Mouse (Mus musculus) cortical plate, adult 2 months (tissue): Measurements from ENCODE around the gene Sh3d19. TPM values are rescaled to one million over a fixed set of nuclear protein-coding genes. Genes with fewer than 3 reads are reported as not detected.

ENCODE experiments used
- H3K27ac ChIP-seq: fragments of 200-500 bp; 2 replicates; pipeline ENCODE4 v1.5.1; 2012; ENCODE audit warnings: low read length, control low read depth, inconsistent platforms; ENCODE audit not compliant: insufficient read depth
- H3K4me1 ChIP-seq: fragments of 200-500 bp; 2 replicates; pipeline ENCODE4 v1.6.1; 2011; ENCODE audit warnings: low read length; ENCODE audit not compliant: control insufficient read depth, insufficient read depth
- H3K4me3 ChIP-seq: fragments of 200-500 bp; 2 replicates; pipeline ENCODE4 v1.5.1; 2011; ENCODE audit warnings: mild to moderate bottlenecking, low read length, control low read depth; ENCODE audit not compliant: insufficient read depth
- CTCF ChIP-seq: fragments of 200-500 bp; IDR thresholded peaks from 2 replicates; pipeline ENCODE4 v1.5.1; 2011; ENCODE audit warnings: mild to moderate bottlenecking, control low read depth, low read length; ENCODE audit not compliant: insufficient read depth; ENCODE audit errors: extremely low read depth
- POLR2A ChIP-seq: fragments of 200-500 bp; IDR thresholded peaks from 2 replicates; pipeline ENCODE4 v1.6.1; 2011; ENCODE audit warnings: mild to moderate bottlenecking, low read length, control low read depth; ENCODE audit not compliant: insufficient read depth; ENCODE audit errors: extremely low read depth
- polyA plus RNA-seq: library from polyadenylated mRNA; depleted of rRNA; stranded (reverse); fragments of >200 nt; gene quantifications from 2 replicates; pipeline ENCODE4 v1.2.3, GENCODE M21; 2012

Gene Sh3d19
- polyA plus RNA-seq, 1 experiment: 14.7 TPM

- TF ChIP-seq POLR2A (no peak), CTCF (no peak)
- H3K4me1 ChIP-seq: peaks cover 4% of the 10 kb centered on the region
- H3K4me3 ChIP-seq: no peak overlapping the region
- no peak overlapping the region for H3K27ac ChIP-seq
Observed at GRCm38 (mm10) chr3:86040286-86041201, 69.6 kb downstream of the Sh3d19 start.

GRCm38 (mm10) chr3:86047686-86048408, 76.9 kb downstream of the Sh3d19 start:
- Histone ChIP-seq H3K4me3 (no peak overlapping the region), H3K27ac (no peak overlapping the region), H3K4me1 (no peaks in the 10 kb centered on the region)
- TF ChIP-seq POLR2A (no peak), CTCF (no peak)

DNA sequence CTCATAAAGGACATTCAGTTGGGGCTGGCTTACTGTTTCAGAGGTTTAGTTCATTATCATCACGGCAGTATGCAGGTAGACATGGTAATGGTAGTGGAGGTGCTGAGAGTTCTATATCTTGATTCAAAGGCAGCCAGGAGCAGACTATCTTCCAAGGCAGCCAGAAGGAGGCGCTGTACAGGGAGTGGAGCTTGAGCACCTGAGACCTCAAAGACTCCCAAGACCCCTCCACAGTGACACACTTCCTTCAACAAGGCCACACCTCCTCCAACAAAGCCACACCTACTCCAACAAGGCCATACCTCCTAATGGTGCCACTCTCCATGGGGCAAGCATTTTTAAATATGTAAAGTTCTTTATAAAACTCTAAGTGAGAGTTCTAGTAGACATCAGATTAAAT, 78.1 kb downstream of the Sh3d19 start:
- Histone ChIP-seq H3K27ac (no peak overlapping the region), H3K4me3 (no peak overlapping the region), H3K4me1 (no peaks in the 10 kb centered on the region)
- TF ChIP-seq CTCF (no peak), POLR2A (no peak)

- Histone ChIP-seq H3K4me3 (no peak overlapping the region), H3K27ac (no peak overlapping the region), H3K4me1 (no peaks in the 10 kb centered on the region)
- TF ChIP-seq CTCF (no peak), POLR2A (no peak)
Observed at GRCm38 (mm10) chr3:86056678-86057077, 85.8 kb downstream of the Sh3d19 start.

GRCm38 (mm10) chr3:86057436-86058095, 86.7 kb downstream of the Sh3d19 start:
- Histone ChIP-seq H3K4me1 (no peaks in the 10 kb centered on the region), H3K4me3 (no peak overlapping the region), H3K27ac (no peak overlapping the region)
- TF ChIP-seq POLR2A (no peak), CTCF (no peak)

- Histone ChIP-seq H3K4me3 (no peak overlapping the region), H3K4me1 (no peaks in the 10 kb centered on the region), H3K27ac (no peak overlapping the region)
- TF ChIP-seq CTCF: peak; percentile 36
- TF ChIP-seq POLR2A: no peak
Observed at GRCm38 (mm10) chr3:86069646-86070250, 98.8 kb downstream of the Sh3d19 start.

GRCm38 (mm10) chr3:86070799-86071198, 99.9 kb downstream of the Sh3d19 start:
- TF ChIP-seq POLR2A (no peak), CTCF (no peak)
- no peaks in the 10 kb centered on the region for H3K4me1 ChIP-seq
- no peak overlapping the region for H3K4me3 ChIP-seq
- no peak overlapping the region for H3K27ac ChIP-seq

DNA sequence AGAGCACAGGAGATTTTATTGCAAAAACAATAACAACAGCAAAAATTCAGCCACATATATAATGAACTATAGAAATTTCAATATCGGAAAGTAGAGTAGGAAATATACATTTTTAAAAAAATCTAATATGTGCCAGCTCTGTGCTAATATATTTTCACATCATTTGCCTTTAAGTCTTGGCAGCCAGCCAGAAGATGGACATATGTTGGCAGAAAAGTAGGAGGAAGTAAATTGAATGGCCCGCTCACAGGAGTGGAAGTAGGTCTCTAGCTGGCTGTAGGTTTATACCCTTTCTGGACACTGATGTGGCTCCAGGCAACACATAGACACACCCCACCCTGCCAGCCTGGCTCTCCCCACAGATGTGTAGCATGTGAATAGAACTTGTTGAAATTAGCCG, 101.2 kb downstream of the Sh3d19 start:
- no peak for TF ChIP-seq POLR2A
- no peak for TF ChIP-seq CTCF
- H3K4me3 ChIP-seq: no peak overlapping the region
- no peaks in the 10 kb centered on the region for H3K4me1 ChIP-seq

DNA sequence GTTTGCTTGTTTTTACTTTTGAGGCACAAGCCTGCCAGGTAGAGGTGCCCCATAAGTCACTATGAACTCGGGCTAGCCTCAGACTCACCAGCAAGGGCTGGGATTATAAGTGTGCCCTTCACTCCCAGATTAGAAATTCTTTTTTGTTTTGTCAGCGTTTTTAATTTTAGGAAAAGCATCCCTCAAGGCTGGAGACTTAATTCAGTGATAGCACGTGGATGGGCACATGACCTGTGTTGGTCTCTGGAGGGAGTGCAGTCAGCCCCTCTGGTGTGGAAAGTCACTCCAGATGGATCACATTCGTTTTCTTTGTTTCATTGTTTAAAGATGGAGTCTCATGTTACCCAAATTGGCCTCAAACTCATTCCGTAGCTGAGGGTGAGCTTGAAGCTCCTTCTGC, 102.0 kb downstream of the Sh3d19 start:
- Histone ChIP-seq H3K4me3 (no peak overlapping the region), H3K27ac (no peak overlapping the region), H3K4me1 (no peaks in the 10 kb centered on the region)
- TF ChIP-seq POLR2A (no peak), CTCF (no peak)

More for the DNA sequence above, 101.2 kb downstream of the Sh3d19 start:
- no peak overlapping the region for H3K27ac ChIP-seq
